Mouse (Mus musculus): ENCODE data around the gene Cux1.

- TF ChIP-seq POLR2A (IDR thresholded peaks at IDR 0.05; ENCODE audit: borderline replicate concordance, insufficient read depth, low read length) (no peak), CTCF (IDR thresholded peaks at IDR 0.05; ENCODE audit: borderline replicate concordance, insufficient read depth, low read depth, low read length) (no peak)
These were observed 350.2 kb downstream of the Cux1 start for GRCm38 (mm10) chr5:136217004-136217665.

All from cerebellum, adult 2 months (tissue).